In the genomic region with DNA sequence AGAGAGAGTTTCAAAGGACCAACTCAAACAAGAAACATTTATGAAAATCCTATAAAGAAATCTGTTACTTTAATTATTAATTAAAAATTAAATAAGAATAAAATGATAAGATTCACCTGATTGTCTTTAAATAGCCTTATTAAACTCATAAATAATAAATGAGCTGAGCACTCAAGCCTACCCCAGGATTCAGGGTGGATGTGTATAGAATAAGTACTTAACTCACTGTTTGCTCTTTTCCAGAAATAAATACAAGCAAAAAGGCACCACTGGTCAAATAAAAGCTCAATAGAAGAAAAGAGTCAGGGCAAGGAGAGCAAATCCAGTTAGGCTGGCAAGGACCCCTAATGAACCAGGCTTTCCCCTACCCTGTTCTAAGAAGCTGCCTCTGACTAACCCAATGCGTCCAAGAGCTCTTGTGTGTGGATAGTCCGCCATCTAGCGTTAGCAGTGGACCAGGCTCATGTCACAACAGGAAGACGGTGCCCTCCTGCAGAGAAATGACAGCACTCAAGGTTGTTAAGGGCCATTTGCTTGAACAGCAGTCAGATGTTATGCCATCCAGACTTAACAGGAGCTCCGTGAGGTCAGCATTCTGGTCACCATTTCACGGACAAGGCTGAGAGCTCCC, we compare ENCODE assay signal across 9 mouse cellular contexts. TPM values are rescaled to one million over a fixed set of nuclear protein-coding genes. Genes with fewer than 3 reads are reported as not detected.
DNase-seq lines count a peak whose midpoint lies in the region; ATAC-seq lines count a peak whose summit lies in the region.
"Had no signal": no experiment of that assay in that cellular context is flagged by ENCODE, and none has a peak within 500 bp of the region (broad histone marks: within the 10 kb centered on the region; RNA-seq: fewer than 3 reads in every experiment).

No protein-coding gene starts in this region.

- H3K27me3 ChIP-seq in heart, embryonic 11.5 days (ENCODE audit: control insufficient read depth, insufficient read depth, low read length) = no peaks in the 10 kb centered on the region
- H3K27me3 ChIP-seq in limb, embryonic 13.5 days = peaks cover 7% of the 10 kb centered on the region; the same call in 1 of the 2 replicates
- H3K27me3 ChIP-seq in stomach, embryonic 14.5 days (ENCODE audit: control insufficient read depth, insufficient read depth, low read length) = no peaks in the 10 kb centered on the region

- WGBS in heart, embryonic 11.5 days (ENCODE audit: insufficient replicate concordance) = 3% methylated on average over 6 of the region's 6 CpGs
- 3% methylated on average over 6 of the region's 6 CpGs for WGBS in limb, embryonic 13.5 days
- WGBS in stomach, embryonic 14.5 days = 2% methylated on average over 6 of the region's 6 CpGs

- no peak overlapping the region for H3K4me2 ChIP-seq in heart, embryonic 11.5 days
- no peak overlapping the region for H3K4me2 ChIP-seq in limb, embryonic 13.5 days (replicated peaks)
- no peak overlapping the region for H3K4me2 ChIP-seq in stomach, embryonic 14.5 days (replicated peaks; ENCODE audit: low read depth, low read length)

- H3K27ac ChIP-seq in heart, embryonic 11.5 days (ENCODE audit: low read depth, low read length) = no peak overlapping the region
- H3K27ac ChIP-seq in limb, embryonic 13.5 days = no peak overlapping the region
- H3K27ac ChIP-seq in stomach, embryonic 14.5 days (ENCODE audit: low read length) = no peak overlapping the region

- H3K36me3 ChIP-seq in heart, embryonic 11.5 days (ENCODE audit: control insufficient read depth, insufficient read depth, low read length) = no peaks in the 10 kb centered on the region
- H3K36me3 ChIP-seq in limb, embryonic 13.5 days = no peaks in the 10 kb centered on the region
- no peaks in the 10 kb centered on the region for H3K36me3 ChIP-seq in stomach, embryonic 14.5 days (ENCODE audit: control insufficient read depth, insufficient read depth, low read length)
- H3K36me3 ChIP-seq: G1E had no signal

- no peak; the same call in 1 of the 2 replicates for ATAC-seq in heart, embryonic 11.5 days (replicated peaks; ENCODE audit: insufficient number of reproducible peaks, low FRiP score, low TSS enrichment)
- peak; percentile 96 for ATAC-seq in granulocyte monocyte progenitor cell, adult 5-6 weeks (replicated peaks; ENCODE audit: poor library complexity, severe bottlenecking)
- peak; percentile 82; the same call in 1 of the 2 replicates for ATAC-seq in limb, embryonic 13.5 days (ENCODE audit: low FRiP score, low read depth)
- ATAC-seq in stomach, embryonic 14.5 days (ENCODE audit: insufficient number of reproducible peaks, insufficient read depth, low FRiP score, low read depth) = peak; percentile 69; the same call in 1 of the 2 replicates

- H3K9me3 ChIP-seq in heart, embryonic 11.5 days (replicated peaks; ENCODE audit: control insufficient read depth, low read length) = no peaks in the 10 kb centered on the region
- H3K9me3 ChIP-seq in limb, embryonic 13.5 days = no peaks in the 10 kb centered on the region
- no peaks in the 10 kb centered on the region for H3K9me3 ChIP-seq in stomach, embryonic 14.5 days (ENCODE audit: control insufficient read depth, low read depth, low read length)

- DNase-seq in heart, adult 18-20 months = peak; percentile 64 to 80
- DNase-seq in embryo, embryonic 11 days = peak; percentile 88
- peak; percentile 93 for DNase-seq in kidney, adult 9 months
- peak; percentile 80 for DNase-seq in neural tube, embryonic 10.5 days (ENCODE audit: extremely low spot score, low spot score)

- H3K4me1 ChIP-seq in heart, embryonic 11.5 days (ENCODE audit: control insufficient read depth, insufficient read depth, low read length) = no peaks in the 10 kb centered on the region
- H3K4me1 ChIP-seq in limb, embryonic 13.5 days = no peaks in the 10 kb centered on the region
- no peaks in the 10 kb centered on the region for H3K4me1 ChIP-seq in stomach, embryonic 14.5 days (ENCODE audit: control insufficient read depth, insufficient read depth, low read length)

- no peak overlapping the region for H3K4me3 ChIP-seq in heart, embryonic 11.5 days (ENCODE audit: low read depth, low read length)
- no peak overlapping the region for H3K4me3 ChIP-seq in limb, embryonic 13.5 days
- H3K4me3 ChIP-seq in stomach, embryonic 14.5 days (ENCODE audit: low read depth, low read length) = no peak overlapping the region

- no peak overlapping the region for H3K9ac ChIP-seq in heart, embryonic 11.5 days (ENCODE audit: low read depth, low read length)
- no peak overlapping the region for H3K9ac ChIP-seq in limb, embryonic 13.5 days
- H3K9ac ChIP-seq in stomach, embryonic 14.5 days (replicated peaks; ENCODE audit: low read depth, low read length) = no peak overlapping the region

RNA-seq across cellular contexts. Expression of gene Galnt14, which starts 33.5 kb away (rescaled TPM):
- not detected for total RNA-seq in heart, adult 18-20 months (2021)
- polyA plus RNA-seq in heart, embryonic 11.5 days (2014; fragmentation: Nextera tagmentation; extraction: Ambion mirVana) = 1.5 and 2.1 TPM in 2 replicates
- not detected in 2 replicates for total RNA-seq in granulocyte monocyte progenitor cell, adult 5-6 weeks (2014; fragmentation: Nextera tagmentation)
- 0.13 TPM in 1 of 2 replicates, not detected in the other for total RNA-seq in granulocyte monocyte progenitor cell, adult 5-6 weeks (2017)
- polyA plus RNA-seq in limb, embryonic 13.5 days (2015; fragmentation: Nextera tagmentation; extraction: Ambion mirVana) = 2.3 and 2.8 TPM in 2 replicates
- polyA plus RNA-seq in stomach, embryonic 14.5 days (2014; fragmentation: Nextera tagmentation; extraction: Ambion mirVana) = 0.52 and 0.53 TPM in 2 replicates
- polyA plus RNA-seq: G1E had no signal
